Mouse (Mus musculus): Measurements from ENCODE around the gene Zmat3. TPM values are rescaled to one million over a fixed set of nuclear protein-coding genes. Genes with fewer than 3 reads are reported as not detected.

The Zmat3 gene
- total RNA-seq, 1 experiment from 2014 or later, result 1.8 TPM

- no peak for ATAC-seq (replicated peaks; ENCODE audit: low read depth, poor library complexity, severe bottlenecking)
Observed at GRCm38 (mm10) chr3:32292001-32292400, 73.8 kb downstream of the Zmat3 start.

Other genes with a start within 250 kb of the Zmat3 start
- 25.5 and 32.7 TPM in 2 replicates for gene Pik3ca, start 31.7 kb upstream of the Zmat3 start, total RNA-seq (2017)
- not detected in 2 replicates for gene Kcnmb3, start 126.2 kb upstream of the Zmat3 start, total RNA-seq (2017)
- gene Zfp639, start 144.2 kb upstream of the Zmat3 start, total RNA-seq (2017), result 48.8 and 58.3 TPM in 2 replicates
- 32.8 and 48.1 TPM in 2 replicates for gene Mfn1, start 163.5 kb upstream of the Zmat3 start, total RNA-seq (2017)

Measured in common myeloid progenitor, adult 5-6 weeks (primary cell).